Mouse (Mus musculus): ENCODE measurements around the gene Rnf166.

DNA sequence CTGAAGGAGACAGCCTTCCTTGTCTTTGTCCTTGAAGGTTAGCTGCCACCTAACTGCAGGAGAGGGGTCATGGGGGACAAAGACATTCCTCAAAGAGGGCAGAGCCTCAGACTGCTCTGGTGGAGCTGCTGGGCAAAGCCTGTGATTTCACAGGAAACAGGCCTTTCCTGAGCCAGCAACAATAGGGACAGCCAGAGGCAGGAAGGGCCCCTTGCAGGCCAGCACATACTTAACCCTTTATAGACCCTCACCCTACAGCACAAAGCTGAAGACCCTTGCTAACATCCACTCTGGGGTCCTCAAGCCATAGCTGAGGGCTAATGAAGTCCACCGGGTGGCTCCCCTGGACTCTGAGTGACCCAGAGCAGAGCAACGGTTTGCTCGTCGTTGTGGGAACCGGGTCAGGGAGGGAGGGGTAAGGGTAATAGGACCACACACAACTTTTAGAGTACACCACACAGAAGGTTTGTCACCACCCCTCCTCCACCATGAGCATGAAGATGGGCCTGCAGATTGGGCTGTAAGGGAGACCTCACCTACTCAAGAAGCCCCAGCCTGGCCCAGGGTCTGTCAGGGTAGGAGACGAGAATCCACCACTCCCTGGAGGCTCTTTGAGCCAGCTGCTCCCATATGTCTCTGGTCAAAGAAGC is 41.8 kb upstream of the Rnf166 start:
- TF ChIP-seq POLR2A (IDR thresholded peaks at IDR 0.05; ENCODE audit: insufficient read depth, low read depth, low read length), result peak; percentile 67
- TF ChIP-seq CTCF (IDR thresholded peaks at IDR 0.05), result no peak
